Mouse (Mus musculus) lung, postnatal 14 days (tissue): Measurements from ENCODE around the gene Ppil6.
A peak's percentile ranks its signal among the peaks of the same experiment; 100 is the strongest.

ENCODE experiments used
- DNase-seq: peaks from one replicate; pipeline ENCODE4 v3.0.0; 2021

Gene Ppil6

GRCm38 (mm10) chr10:41489708-41490517 is at the start of gene Ppil6, which contains the start of gene Smpd2:
TSS of gene Ppil6 (plus strand) at chr10:41490439.
TSS of gene Smpd2 (minus strand) at chr10:41490369.
- peak; percentile 96 for DNase-seq

- DNase-seq, result no peak
These were observed 42.0 kb upstream of the Ppil6 start for GRCm38 (mm10) chr10:41448216-41448615.

DNA sequence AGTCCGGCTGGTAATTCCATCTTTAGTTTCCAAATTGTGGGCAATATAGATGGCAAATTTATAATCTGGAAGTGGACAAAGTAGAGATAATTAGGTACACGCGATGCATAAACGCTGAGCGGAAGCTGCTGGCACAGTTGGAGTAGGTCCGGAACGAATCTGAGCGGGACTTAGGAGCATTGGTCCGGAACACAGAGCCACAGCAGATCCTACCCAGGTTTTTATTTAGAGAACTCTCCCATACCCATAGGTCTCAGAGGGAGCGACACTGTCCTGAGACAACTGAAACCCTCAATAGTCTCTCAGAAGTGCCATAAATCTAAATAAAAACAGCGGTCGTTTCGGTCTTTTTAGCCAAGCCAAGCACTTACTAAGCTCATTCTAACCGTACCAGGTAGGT is 40.6 kb upstream of the Ppil6 start:
- peak; percentile 19 for DNase-seq

DNA sequence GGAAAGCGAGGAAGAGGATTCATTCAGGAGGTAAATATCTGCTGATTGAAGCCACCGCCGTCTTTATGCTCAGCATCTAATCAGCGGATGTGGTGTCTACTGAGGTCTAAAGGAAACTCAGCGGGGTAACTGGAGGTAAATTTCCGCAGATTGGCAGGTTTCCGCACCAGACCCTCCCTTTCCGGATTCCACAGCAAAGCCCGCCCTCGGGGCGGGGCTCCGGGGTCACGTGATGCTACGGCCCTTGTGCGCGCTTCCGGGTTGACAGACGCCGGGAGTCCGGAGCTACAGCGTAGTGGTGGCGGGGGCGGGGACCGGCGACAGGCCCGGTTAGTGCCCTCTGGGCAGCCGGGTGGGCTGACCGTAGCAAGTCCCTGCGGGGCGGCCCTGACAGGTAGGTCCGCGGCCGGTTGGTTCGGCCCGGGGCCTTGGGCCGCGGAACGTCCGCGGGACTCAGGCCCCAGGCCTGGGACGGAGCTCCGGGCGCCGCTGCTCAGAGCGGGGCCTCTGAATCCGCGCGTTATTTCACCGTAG is 40.0 kb upstream of the Ppil6 start, which contains the start of gene Zbtb24:
Gene Zbtb24 (plus strand): TSS at position 247 of the 534 bp plus-strand sequence.
- DNase-seq, result peak; percentile 97

- no peak for DNase-seq
These were observed 39.3 kb upstream of the Ppil6 start for GRCm38 (mm10) chr10:41450780-41451522.

DNA sequence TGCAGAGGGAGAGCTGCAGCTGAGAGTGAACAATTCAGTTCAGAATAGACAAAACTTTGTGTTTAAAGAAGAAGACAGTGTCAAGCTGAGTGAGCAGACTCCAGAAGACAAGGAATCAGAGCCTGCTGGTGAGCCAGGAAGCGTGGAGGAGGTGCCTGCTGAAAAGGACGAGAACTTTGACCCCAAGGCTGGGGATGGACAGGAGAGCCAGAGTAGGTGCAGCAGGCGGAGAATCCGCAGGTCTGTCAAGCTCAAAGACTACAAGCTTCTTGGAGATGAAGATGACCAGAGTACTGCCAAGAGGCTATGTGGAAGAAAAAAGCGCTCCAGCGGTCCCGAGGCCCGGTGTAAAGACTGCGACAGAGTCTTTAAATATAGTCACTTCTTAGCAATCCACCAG is 38.6 kb upstream of the Ppil6 start:
- DNase-seq, result no peak

GRCm38 (mm10) chr10:41452791-41453190 is 37.4 kb upstream of the Ppil6 start:
- DNase-seq, result no peak

DNA sequence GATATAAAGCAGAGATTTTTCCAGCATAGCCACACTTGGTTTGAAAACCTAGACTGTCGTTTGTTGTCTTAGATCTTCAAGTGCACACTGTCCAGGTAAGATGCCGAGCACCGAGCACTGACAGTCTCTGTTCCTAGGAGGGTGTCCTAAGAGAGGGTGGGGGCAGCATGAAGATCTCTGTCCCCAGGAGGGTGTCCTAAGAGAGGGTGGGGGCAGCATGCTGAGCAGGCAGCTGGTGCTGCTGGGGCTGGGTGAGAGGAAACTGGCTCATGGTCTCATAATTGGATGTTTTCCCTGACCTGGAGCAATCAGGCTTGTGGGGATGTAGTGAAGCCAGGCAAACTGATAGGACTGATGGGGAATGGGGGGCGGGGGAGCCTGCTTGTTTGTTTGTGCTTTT is 30.2 kb upstream of the Ppil6 start:
- DNase-seq, result no peak

GRCm38 (mm10) chr10:41460501-41460900 is 29.7 kb upstream of the Ppil6 start:
- DNase-seq, result no peak

GRCm38 (mm10) chr10:41461057-41461722 is 29.0 kb upstream of the Ppil6 start:
- DNase-seq, result no peak

- DNase-seq, result no peak
These were observed 25.8 kb upstream of the Ppil6 start for GRCm38 (mm10) chr10:41464401-41464955.

DNA sequence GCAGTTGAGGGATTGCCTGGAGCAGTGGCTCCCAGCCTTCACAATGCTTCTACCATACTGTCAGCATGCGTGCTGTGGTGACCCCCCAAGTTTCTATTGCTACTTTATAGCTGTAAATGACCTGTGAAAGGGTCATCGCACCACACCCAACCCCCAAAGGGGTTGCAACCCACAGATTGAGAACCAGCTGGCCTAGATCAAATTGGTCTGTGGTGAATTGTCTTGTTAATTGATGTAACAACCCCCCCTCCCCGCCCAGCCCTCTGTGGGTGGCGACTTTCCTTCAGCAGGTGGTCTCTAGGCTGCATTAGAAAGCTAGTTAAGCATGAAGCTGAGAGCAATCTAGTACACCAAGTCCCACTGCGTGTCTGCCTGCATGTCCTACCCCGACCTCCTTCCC is 22.9 kb upstream of the Ppil6 start:
- no peak for DNase-seq

DNA sequence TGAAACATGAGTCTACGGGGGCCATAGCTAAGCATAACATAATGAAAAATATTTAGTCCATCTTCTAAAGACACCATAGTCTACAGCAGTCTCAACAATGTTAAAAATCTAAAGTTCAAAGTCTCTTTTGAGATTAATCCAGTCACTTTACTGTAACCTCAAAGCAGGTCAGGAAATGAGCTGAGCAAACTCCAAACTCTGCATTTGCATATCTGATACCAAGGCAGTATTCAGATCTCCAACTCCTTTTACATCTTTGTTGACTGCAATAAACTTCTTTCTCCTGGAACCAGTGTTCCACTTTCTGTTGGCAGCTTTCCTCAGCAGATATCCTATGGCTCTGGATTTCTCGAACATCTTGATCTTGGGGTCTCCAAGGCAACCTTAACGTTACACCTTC is 19.5 kb upstream of the Ppil6 start:
- no peak for DNase-seq

DNA sequence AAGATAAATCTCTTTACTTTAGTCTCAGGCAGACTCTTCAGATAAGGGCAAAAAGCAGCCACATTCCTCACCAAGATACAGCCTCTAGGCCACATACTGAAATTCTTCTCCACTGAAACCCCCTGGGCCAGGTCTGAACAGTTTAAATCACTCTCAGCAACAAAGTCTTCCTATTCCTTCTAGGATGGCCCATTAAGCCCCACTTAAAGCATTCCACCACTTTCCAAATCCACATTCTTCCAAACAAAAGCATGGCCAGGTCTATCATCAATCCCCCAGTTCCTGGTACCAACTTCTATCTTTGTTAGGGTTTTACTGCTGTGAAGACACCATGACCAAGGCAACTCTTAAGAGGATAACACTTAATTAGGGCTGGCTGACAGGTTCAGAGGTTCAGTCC is 17.7 kb upstream of the Ppil6 start:
- no peak for DNase-seq

DNA sequence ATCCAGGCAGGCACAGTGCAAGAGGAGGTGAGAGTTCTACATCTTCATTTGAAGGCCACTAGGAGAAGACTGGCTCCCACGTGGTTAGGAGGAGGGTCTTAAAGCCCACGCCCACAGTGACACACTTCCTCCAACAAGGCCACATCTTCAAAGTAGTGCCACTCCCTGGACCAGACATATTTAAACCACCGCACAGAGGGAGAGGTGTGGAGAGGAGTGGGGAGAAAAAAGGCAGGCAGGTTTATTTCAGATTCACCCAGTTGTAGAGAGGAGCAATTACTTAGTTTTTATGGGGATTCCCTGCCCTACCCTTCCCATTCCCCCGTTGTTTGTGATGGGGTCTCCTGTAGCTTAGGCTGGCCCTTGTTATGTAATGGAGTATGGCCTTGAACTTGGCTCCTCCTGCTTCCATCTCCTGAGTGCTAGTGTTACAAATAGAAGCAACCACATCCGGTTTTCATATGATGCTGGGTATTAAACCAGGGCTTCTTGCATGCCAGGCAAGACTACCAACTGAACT is 17.2 kb upstream of the Ppil6 start:
- no peak for DNase-seq

DNA sequence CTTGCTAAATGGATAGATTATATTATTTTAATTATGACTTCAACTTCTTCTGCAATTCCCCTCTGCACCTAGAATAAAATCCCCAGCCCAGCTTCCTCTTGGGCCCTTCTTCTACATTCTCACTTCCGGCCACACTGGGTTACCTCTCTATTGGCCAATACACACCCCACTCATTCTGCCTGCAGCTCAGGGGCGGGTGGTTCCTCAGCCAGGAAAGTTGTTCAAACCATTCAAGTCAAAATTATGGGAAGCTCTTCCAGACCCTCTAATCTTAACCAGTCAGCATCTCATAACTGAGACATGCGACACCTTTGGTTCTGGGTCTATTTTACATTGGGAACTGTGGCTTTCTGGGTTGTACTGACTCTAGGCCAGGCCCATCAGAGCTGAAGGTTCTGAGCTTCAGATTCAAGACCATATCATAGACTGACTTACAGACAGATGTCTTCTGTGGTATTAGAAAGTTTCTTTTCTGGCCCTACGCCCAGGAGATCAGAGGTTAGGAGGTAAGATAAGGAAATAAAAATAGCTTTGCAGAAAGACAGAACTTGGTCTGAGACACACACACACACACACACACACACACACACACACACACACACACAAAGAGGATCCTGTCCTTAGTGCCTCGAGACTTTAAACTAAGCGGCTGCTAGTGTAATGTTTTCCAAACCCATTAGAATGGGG is 16.3 kb upstream of the Ppil6 start:
- DNase-seq, result peak; percentile 44

GRCm38 (mm10) chr10:41474981-41475391 is 15.3 kb upstream of the Ppil6 start:
- peak; percentile 43 for DNase-seq

DNA sequence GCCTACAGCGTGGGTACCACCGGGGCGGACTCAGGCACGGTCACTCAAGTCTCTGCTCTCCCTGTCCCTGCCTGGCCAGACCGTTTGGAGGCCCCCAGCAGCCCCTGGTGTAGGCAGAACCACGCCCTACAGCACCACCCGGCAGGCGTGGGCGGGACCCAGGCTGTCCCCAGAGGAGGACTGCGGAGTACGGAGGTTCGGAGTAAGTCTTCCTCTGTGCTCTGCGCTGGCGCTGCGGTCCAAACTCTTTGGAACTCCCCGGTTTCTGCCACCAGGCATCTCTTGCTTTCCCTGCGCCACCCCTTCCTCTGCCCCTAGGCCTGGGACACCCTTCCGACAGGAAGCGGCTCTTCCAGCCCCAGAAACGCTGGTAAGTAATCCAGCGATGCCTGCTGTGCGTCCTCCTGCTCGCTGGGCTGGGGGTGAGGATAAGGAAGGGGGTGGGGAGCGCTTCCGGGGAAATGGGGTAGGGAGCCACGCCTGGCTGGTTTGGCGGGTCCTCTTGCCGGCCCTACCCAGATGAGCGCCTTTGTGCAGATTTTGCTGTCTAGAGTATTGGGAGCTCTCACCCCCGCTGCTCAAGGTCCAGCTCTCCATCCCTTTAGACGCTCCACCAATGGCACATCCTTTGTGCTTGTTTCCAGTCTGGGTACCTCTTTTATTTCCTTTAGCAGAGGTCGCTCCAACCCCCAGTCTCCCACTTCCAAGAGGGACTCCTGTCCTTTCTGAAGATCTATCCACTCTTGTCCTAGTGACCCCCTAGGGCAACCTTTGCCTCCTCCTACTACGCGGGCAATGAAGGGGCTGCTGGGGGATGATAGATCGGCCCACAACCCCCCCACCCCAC is 13.8 kb upstream of the Ppil6 start, which contains the start of gene Mical1:
Gene Mical1 (plus strand): TSS at position 144 of the 847 bp plus-strand sequence.
- DNase-seq, result peak; percentile 75

GRCm38 (mm10) chr10:41477018-41477277 is 13.3 kb upstream of the Ppil6 start:
- peak; percentile 11 for DNase-seq

- peak; percentile 71 for DNase-seq
These were observed 12.7 kb upstream of the Ppil6 start for GRCm38 (mm10) chr10:41477278-41478181.
